Mouse (Mus musculus): ENCODE measurements around the gene Mak. TPM values are rescaled to one million over a fixed set of nuclear protein-coding genes. Genes with fewer than 3 reads are reported as not detected.
"Not testable (repeated sequence)": the region's sequence is repeated elsewhere in the genome, so short reads cannot be mapped to it uniquely, and the experiment has no call there.

Mak gene
- polyA plus RNA-seq, 1 experiment from 2014 or later: 0.15 TPM

- Histone ChIP-seq H3K9me3 (replicated peaks) (no peaks in the 10 kb centered on the region), H3K4me1 (peaks cover 27% of the 10 kb centered on the region), H3K4me3 (no peak overlapping the region), H3K4me2 (no peak overlapping the region), H3K27ac (no peak overlapping the region), H3K27me3 (replicated peaks) (no peaks in the 10 kb centered on the region), H3K9ac (no peak overlapping the region), H3K36me3 (no peaks in the 10 kb centered on the region)
- ATAC-seq: peak; percentile 57; the same call in 1 of the 2 replicates
- WGBS (ENCODE audit: insufficient replicate concordance): 27% methylated on average over 2 of the region's 2 CpGs
These were observed 91.1 kb downstream of the Mak start for GRCm38 (mm10) chr13:40988418-40988817.

- not testable (repeated sequence) for H3K27ac ChIP-seq; H3K4me3 ChIP-seq; H3K27me3 ChIP-seq (replicated peaks); H3K9ac ChIP-seq; H3K36me3 ChIP-seq; H3K9me3 ChIP-seq (replicated peaks); H3K4me2 ChIP-seq
- WGBS (ENCODE audit: insufficient replicate concordance): 37% methylated on average over 4 of the region's 4 CpGs
- peaks cover 27% of the 10 kb centered on the region for H3K4me1 ChIP-seq
- peak; percentile 84 for ATAC-seq
These were observed 91.8 kb downstream of the Mak start for GRCm38 (mm10) chr13:40987608-40988303.

GRCm38 (mm10) chr13:40986081-40986480 lies 93.4 kb downstream of the Mak start:
- no peaks in the 10 kb centered on the region for H3K27me3 ChIP-seq (replicated peaks)
- ATAC-seq: no peak
- H3K9me3 ChIP-seq (replicated peaks): no peaks in the 10 kb centered on the region
- no peaks in the 10 kb centered on the region for H3K36me3 ChIP-seq
- H3K4me3 ChIP-seq: no peak overlapping the region
- no peak overlapping the region for H3K27ac ChIP-seq
- no peak overlapping the region for H3K4me2 ChIP-seq
- no peak overlapping the region for H3K9ac ChIP-seq
- H3K4me1 ChIP-seq: peaks cover 27% of the 10 kb centered on the region
- 76% methylated on average over 5 of the region's 5 CpGs for WGBS (ENCODE audit: insufficient replicate concordance)

- Histone ChIP-seq H3K9ac (no peak overlapping the region), H3K4me1 (peaks cover 11% of the 10 kb centered on the region), H3K27ac (no peak overlapping the region), H3K4me2 (no peak overlapping the region), H3K36me3 (no peaks in the 10 kb centered on the region), H3K27me3 (replicated peaks) (no peaks in the 10 kb centered on the region), H3K9me3 (replicated peaks) (no peaks in the 10 kb centered on the region), H3K4me3 (no peak overlapping the region)
- 65% methylated on average over 1 of the region's 1 CpGs for WGBS (ENCODE audit: insufficient replicate concordance)
- no peak for ATAC-seq
These were observed 96.7 kb downstream of the Mak start for GRCm38 (mm10) chr13:40982759-40983158.

GRCm38 (mm10) chr13:40979321-40979720 lies 100.2 kb downstream of the Mak start:
- Histone ChIP-seq H3K36me3 (no peaks in the 10 kb centered on the region), H3K27me3 (replicated peaks) (no peaks in the 10 kb centered on the region), H3K9me3 (replicated peaks) (no peaks in the 10 kb centered on the region), H3K4me3 (no peak overlapping the region), H3K4me2 (no peak overlapping the region), H3K27ac (no peak overlapping the region), H3K4me1 (no peaks in the 10 kb centered on the region), H3K9ac (no peak overlapping the region)
- 27% methylated on average over 2 of the region's 2 CpGs for WGBS (ENCODE audit: insufficient replicate concordance)
- ATAC-seq: no peak

- no peaks in the 10 kb centered on the region for H3K4me1 ChIP-seq
- no peaks in the 10 kb centered on the region for H3K9me3 ChIP-seq (replicated peaks)
- H3K27me3 ChIP-seq (replicated peaks): no peaks in the 10 kb centered on the region
- no peak overlapping the region for H3K9ac ChIP-seq
- 39% methylated on average over 4 of the region's 4 CpGs for WGBS (ENCODE audit: insufficient replicate concordance)
- no peak overlapping the region for H3K4me2 ChIP-seq
- ATAC-seq: no peak
- H3K4me3 ChIP-seq: no peak overlapping the region
- no peak overlapping the region for H3K27ac ChIP-seq
- no peaks in the 10 kb centered on the region for H3K36me3 ChIP-seq
These were observed 100.9 kb downstream of the Mak start for GRCm38 (mm10) chr13:40978652-40979051.

- no peaks in the 10 kb centered on the region for H3K4me1 ChIP-seq
- no peaks in the 10 kb centered on the region for H3K36me3 ChIP-seq
- H3K27me3 ChIP-seq (replicated peaks): no peaks in the 10 kb centered on the region
- no peak overlapping the region for H3K4me3 ChIP-seq
- no peak overlapping the region for H3K4me2 ChIP-seq
- H3K27ac ChIP-seq: no peak overlapping the region
- no peak overlapping the region for H3K9ac ChIP-seq
- H3K9me3 ChIP-seq (replicated peaks): no peaks in the 10 kb centered on the region
- ATAC-seq: peak; percentile 57; the same call in 1 of the 2 replicates
- WGBS (ENCODE audit: insufficient replicate concordance): 11% methylated on average over 7 of the region's 7 CpGs
These were observed 101.9 kb downstream of the Mak start for GRCm38 (mm10) chr13:40977609-40978008.

Other genes starting within 250 kb of the Mak start
- 1.5 TPM in 2 replicates for gene Gcnt2, start 220.0 kb downstream of the Mak start, polyA plus RNA-seq (2016; fragmentation: Nextera tagmentation; extraction: Ambion mirVana)
- 85.0 and 88.4 TPM in 2 replicates for gene Pak1ip1, start 78.7 kb downstream of the Mak start, polyA plus RNA-seq (2016; fragmentation: Nextera tagmentation; extraction: Ambion mirVana)
- 916 and 938 TPM in 2 replicates for gene Tmem14c, start 63.4 kb downstream of the Mak start, polyA plus RNA-seq (2016; fragmentation: Nextera tagmentation; extraction: Ambion mirVana)
- gene Gcm2, start 31.3 kb upstream of the Mak start, polyA plus RNA-seq (2016; fragmentation: Nextera tagmentation; extraction: Ambion mirVana): not detected in 2 replicates
- not detected in 2 replicates for gene Sycp2l, start 34.6 kb upstream of the Mak start, polyA plus RNA-seq (2016; fragmentation: Nextera tagmentation; extraction: Ambion mirVana)
- 27.3 and 27.7 TPM in 2 replicates for gene Elovl2, start 140.7 kb upstream of the Mak start, polyA plus RNA-seq (2016; fragmentation: Nextera tagmentation; extraction: Ambion mirVana)
- gene Smim13, start 170.1 kb upstream of the Mak start, polyA plus RNA-seq (2016; fragmentation: Nextera tagmentation; extraction: Ambion mirVana): 10.3 and 11.2 TPM in 2 replicates
- gene Gm17364, start 194.3 kb upstream of the Mak start, polyA plus RNA-seq (2016; fragmentation: Nextera tagmentation; extraction: Ambion mirVana): not detected in 2 replicates